Mouse (Mus musculus) liver, embryonic 14.5 days (tissue): ENCODE measurements around the gene Gtf2f2.

ENCODE experiments used
- CTCF ChIP-seq: IDR thresholded peaks from 2 replicates; pipeline ENCODE4 v1.5.1; 2016; ENCODE audit warnings: antibody characterized with exemption, low read depth, control low read depth
- EP300 ChIP-seq: IDR thresholded peaks from 2 replicates; pipeline ENCODE4 v1.6.1; 2016; ENCODE audit warnings: antibody characterized with exemption, low read depth

DNA sequence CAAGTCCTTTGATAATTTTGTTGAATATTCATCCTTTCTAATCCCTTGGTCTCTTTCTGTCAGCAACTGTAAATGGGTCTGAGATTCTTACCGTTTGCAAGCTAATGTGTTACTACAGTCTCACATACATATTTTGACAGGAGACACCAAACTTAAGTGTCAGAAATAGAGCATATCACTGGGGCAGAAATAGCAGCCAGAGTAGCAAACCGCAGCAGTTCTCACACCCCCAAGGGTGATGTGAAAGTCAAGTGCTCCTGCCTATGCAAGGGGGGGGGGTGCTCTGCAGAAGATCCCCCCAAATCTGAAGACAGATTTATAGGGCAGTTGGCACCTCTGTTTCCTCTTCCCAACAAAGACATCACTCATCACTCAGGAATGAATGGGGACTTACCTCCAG lies 152.5 kb downstream of the Gtf2f2 start:
- no peak for TF ChIP-seq CTCF
- no peak for TF ChIP-seq EP300
